Mouse (Mus musculus) gastrocnemius, postnatal 10 days (tissue): ENCODE data around the gene D130052B06Rik. TPM values are rescaled to one million over a fixed set of nuclear protein-coding genes. Genes with fewer than 3 reads are reported as not detected.

Experiments used
- DNase-seq: peaks from one replicate; pipeline ENCODE4 v3.0.0; 2021; ENCODE audit warnings: mixed read lengths
- total RNA-seq, 2 experiments: library from RNA; stranded (reverse); gene quantifications; 2 replicates each; pipeline ENCODE4 v1.2.3; 2021

D130052B06Rik gene
- total RNA-seq, 2 experiments from 2014 or later = not detected

DNA sequence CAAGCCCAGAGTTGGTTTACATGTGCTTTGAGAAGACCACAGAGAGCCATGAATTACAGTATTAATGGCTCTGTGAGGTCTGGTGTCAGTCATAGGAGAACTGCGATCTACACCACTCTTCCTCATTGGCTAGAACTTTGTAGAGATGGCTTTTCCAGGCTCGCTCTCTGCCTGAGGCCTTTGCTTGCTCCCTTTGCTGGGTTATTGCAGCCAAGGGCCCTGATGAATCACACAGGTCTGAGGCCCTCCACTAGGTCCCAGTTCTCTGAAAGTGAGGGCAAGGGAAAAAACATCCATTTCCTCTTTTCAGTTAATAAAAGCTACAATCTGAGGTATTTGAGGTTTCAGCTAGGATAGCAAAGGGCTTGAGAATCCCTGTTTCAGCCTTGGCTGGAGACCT, 64.5 kb downstream of the D130052B06Rik start:
- no peak for DNase-seq

GRCm38 (mm10) chr11:33668376-33668775, 69.3 kb downstream of the D130052B06Rik start:
- no peak for DNase-seq

DNA sequence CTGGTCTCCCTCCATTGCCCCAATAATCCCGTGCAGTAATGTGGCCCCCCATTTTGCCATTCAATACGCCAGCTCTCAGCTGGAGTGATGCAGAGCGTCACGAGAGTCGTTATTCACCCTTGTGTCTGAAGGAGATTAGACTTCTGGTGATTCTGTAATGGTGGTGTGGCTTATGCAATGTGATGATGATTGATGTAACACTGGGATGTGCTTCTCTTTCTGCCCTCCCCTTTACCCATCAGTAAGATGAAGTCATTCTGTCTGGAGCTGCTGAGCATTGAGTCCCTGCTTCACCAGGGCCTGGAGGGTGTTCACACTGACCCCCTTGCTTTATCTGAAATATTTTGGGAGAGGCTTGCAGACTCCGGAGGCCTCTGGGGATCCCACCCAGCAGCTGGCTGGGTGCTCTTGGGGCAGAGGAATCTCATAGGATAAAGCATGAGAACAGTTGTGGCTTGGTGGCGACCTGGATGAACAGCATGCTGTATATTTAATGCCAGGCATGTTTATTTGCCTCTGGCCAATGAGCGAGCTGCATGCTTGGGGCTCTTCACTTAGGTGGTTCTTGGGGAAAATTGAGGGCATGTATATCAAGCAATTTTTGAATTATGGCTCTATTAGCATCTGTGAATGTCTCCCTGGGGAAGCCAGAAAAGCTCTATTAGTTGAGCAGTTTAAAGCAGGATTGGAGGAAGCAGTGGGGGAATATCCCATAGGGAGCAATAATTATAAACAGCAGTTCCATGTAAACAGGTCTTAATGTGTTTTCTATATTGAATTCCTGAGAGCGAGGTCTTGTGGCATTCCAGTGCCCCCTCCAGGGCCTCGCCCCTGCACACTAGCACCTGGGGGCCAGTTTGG, 71.2 kb downstream of the D130052B06Rik start:
- no peak for DNase-seq

Other genes with a start within 250 kb of the D130052B06Rik start
- gene Ranbp17, start 85.6 kb upstream of the D130052B06Rik start, total RNA-seq = 1 to 10 TPM; 1.9 to 2.8 TPM
- gene Gabrp, start 20.3 kb upstream of the D130052B06Rik start, total RNA-seq = not detected